Mouse (Mus musculus): ENCODE results near the gene Tcf3. TPM values are rescaled to one million over a fixed set of nuclear protein-coding genes. Genes with fewer than 3 reads are reported as not detected.

Gene Tcf3
- polyA plus RNA-seq, 1 experiment: 78.2 TPM

DNA sequence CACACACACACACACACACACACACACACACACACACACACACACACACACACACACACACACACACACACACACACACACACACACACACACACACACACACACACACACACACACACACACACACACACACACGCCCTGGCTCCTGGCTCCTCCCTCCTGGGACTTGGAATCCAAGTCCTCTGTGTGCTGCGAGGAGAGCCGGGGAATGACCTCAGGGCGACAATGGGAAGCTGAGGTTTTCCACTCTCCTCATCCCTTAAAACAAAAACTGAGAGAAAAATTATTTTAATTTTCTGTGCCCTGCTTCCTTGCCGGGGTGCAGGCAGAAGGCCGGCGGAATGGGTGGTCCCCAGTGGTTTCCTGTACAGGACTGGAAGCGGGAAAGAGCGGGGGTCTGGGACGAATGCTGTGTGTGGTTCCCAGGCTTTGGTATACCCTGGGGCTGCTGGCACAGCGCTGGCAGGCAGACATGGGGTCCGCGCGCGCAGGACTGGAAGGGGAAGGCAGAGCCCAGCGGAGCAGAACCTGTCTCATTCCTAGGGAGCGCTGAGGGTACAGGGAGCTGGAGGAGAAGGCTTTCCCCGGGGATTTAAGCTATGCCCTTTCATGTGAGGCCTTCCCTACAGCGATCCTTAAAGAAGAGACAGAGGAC, 31.1 kb upstream of the Tcf3 start:
- H3K27me3 ChIP-seq (ENCODE audit: control insufficient read depth, insufficient read depth, low read length, poor library complexity, severe bottlenecking): no peaks in the 10 kb centered on the region
- no peak for TF ChIP-seq POLR2A (IDR thresholded peaks at IDR 0.05; ENCODE audit: insufficient read depth, low read length)
- no peak for TF ChIP-seq CTCF (IDR thresholded peaks at IDR 0.05; ENCODE audit: low read depth, low read length)
- TF ChIP-seq EP300 (IDR thresholded peaks at IDR 0.05; ENCODE audit: insufficient read depth, low read depth, low read length): no peak
- H3K27ac ChIP-seq (ENCODE audit: insufficient read depth, low read length): no peak overlapping the region
- H3K4me1 ChIP-seq (ENCODE audit: control insufficient read depth, insufficient read depth, low read length): peaks cover 2% of the 10 kb centered on the region
- H3K4me3 ChIP-seq (ENCODE audit: low read depth, low read length): peak overlapping the region; percentile 12
- H3K36me3 ChIP-seq (ENCODE audit: control insufficient read depth, insufficient read depth, low read length, poor library complexity, severe bottlenecking): no peaks in the 10 kb centered on the region
- 0 out of 2 replicates have a peak overlapping the region, but pooled peaks have one; percentile 30 for H3K9ac ChIP-seq (ENCODE audit: low read depth, poor library complexity, severe bottlenecking)
- H3K9me3 ChIP-seq (replicated peaks; ENCODE audit: control insufficient read depth, insufficient read depth, low read length, poor library complexity, severe bottlenecking): no peaks in the 10 kb centered on the region

DNA sequence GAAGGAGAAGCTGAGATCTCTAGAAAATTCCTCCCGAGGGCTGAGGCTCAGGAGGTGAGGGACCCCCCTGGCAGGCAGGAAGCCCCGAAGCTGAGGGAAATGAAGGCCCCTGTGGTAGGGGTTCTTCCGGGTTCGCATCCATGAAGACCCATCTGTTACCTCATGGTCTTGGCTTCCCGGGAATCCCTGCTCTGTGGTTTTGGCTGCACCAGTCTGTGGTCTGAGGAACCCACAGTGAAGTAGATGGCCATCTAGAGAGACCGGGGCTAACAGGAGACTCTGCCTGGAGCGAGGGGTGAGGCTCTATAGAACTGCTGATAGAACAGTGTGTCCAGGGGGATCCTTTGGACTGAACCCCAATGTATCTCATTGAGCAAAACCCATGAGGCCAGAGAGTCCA, 27.9 kb upstream of the Tcf3 start:
- H3K4me1 ChIP-seq (ENCODE audit: control insufficient read depth, insufficient read depth, low read length): peaks cover 2% of the 10 kb centered on the region
- H3K27ac ChIP-seq (ENCODE audit: insufficient read depth, low read length): no peak overlapping the region
- TF ChIP-seq EP300 (IDR thresholded peaks at IDR 0.05; ENCODE audit: insufficient read depth, low read depth, low read length) (no peak), POLR2A (IDR thresholded peaks at IDR 0.05; ENCODE audit: insufficient read depth, low read length) (no peak), CTCF (IDR thresholded peaks at IDR 0.05; ENCODE audit: low read depth, low read length) (no peak)
- no peaks in the 10 kb centered on the region for H3K9me3 ChIP-seq (replicated peaks; ENCODE audit: control insufficient read depth, insufficient read depth, low read length, poor library complexity, severe bottlenecking)
- H3K9ac ChIP-seq (ENCODE audit: low read depth, poor library complexity, severe bottlenecking): no peak overlapping the region
- H3K27me3 ChIP-seq (ENCODE audit: control insufficient read depth, insufficient read depth, low read length, poor library complexity, severe bottlenecking): no peaks in the 10 kb centered on the region
- no peaks in the 10 kb centered on the region for H3K36me3 ChIP-seq (ENCODE audit: control insufficient read depth, insufficient read depth, low read length, poor library complexity, severe bottlenecking)
- no peak overlapping the region for H3K4me3 ChIP-seq (ENCODE audit: low read depth, low read length)

DNA sequence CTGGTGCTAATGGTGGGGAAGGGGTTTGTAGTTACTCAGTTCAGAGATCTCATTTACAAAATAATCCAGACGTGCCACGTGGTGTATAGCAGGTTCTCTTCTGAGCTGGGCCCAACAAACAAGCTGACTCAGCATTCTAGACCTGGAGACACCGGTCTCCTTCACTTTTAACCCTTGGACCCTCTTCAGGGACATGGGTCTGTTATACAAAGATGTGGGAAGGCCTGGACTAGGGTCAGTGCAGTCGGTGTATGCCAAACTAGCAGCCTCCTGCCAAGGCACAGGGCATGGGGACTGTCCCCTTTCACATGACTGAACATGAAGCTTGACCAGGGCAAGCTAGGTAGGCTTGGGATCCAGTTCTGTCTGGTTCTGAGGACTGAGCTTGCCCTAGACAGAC, 26.9 kb upstream of the Tcf3 start:
- TF ChIP-seq EP300 (IDR thresholded peaks at IDR 0.05; ENCODE audit: insufficient read depth, low read depth, low read length) (no peak), CTCF (IDR thresholded peaks at IDR 0.05; ENCODE audit: low read depth, low read length) (no peak), POLR2A (IDR thresholded peaks at IDR 0.05; ENCODE audit: insufficient read depth, low read length) (no peak)
- no peak overlapping the region for H3K9ac ChIP-seq (ENCODE audit: low read depth, poor library complexity, severe bottlenecking)

DNA sequence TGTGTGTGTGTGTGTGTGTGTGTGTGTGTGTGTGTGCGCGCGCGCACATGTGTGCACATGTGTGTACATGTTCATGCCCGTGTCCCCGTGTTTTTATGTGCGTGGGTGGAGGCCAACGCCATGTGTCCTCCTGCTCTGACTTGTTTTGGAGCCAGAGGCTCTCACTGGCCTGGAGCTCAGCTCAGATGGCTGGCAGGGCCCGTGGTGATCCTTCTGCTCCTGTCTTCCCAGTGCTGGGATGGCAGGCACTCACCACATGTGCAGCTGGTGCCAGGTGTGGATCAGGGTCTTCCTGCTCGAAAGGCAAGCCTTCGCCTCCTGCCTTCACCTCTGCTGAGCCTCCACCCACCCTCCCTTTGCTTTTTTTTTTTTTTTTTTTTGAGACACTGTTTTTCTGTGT, 26.2 kb upstream of the Tcf3 start:
- no peaks in the 10 kb centered on the region for H3K36me3 ChIP-seq (ENCODE audit: control insufficient read depth, insufficient read depth, low read length, poor library complexity, severe bottlenecking)
- H3K27ac ChIP-seq (ENCODE audit: insufficient read depth, low read length): no peak overlapping the region
- no peaks in the 10 kb centered on the region for H3K27me3 ChIP-seq (ENCODE audit: control insufficient read depth, insufficient read depth, low read length, poor library complexity, severe bottlenecking)
- no peak overlapping the region for H3K4me3 ChIP-seq (ENCODE audit: low read depth, low read length)
- no peaks in the 10 kb centered on the region for H3K9me3 ChIP-seq (replicated peaks; ENCODE audit: control insufficient read depth, insufficient read depth, low read length, poor library complexity, severe bottlenecking)
- H3K9ac ChIP-seq (ENCODE audit: low read depth, poor library complexity, severe bottlenecking): no peak overlapping the region
- no peak for TF ChIP-seq POLR2A (IDR thresholded peaks at IDR 0.05; ENCODE audit: insufficient read depth, low read length)
- no peak for TF ChIP-seq CTCF (IDR thresholded peaks at IDR 0.05; ENCODE audit: low read depth, low read length)
- no peak for TF ChIP-seq EP300 (IDR thresholded peaks at IDR 0.05; ENCODE audit: insufficient read depth, low read depth, low read length)
- H3K4me1 ChIP-seq (ENCODE audit: control insufficient read depth, insufficient read depth, low read length): peaks cover 2% of the 10 kb centered on the region

More for the DNA sequence above, 26.9 kb upstream of the Tcf3 start:
- Histone ChIP-seq H3K4me3 (ENCODE audit: low read depth, low read length) (no peak overlapping the region), H3K9me3 (replicated peaks; ENCODE audit: control insufficient read depth, insufficient read depth, low read length, poor library complexity, severe bottlenecking) (no peaks in the 10 kb centered on the region), H3K27me3 (ENCODE audit: control insufficient read depth, insufficient read depth, low read length, poor library complexity, severe bottlenecking) (no peaks in the 10 kb centered on the region), H3K27ac (ENCODE audit: insufficient read depth, low read length) (no peak overlapping the region), H3K36me3 (ENCODE audit: control insufficient read depth, insufficient read depth, low read length, poor library complexity, severe bottlenecking) (no peaks in the 10 kb centered on the region), H3K4me1 (ENCODE audit: control insufficient read depth, insufficient read depth, low read length) (peaks cover 2% of the 10 kb centered on the region)

DNA sequence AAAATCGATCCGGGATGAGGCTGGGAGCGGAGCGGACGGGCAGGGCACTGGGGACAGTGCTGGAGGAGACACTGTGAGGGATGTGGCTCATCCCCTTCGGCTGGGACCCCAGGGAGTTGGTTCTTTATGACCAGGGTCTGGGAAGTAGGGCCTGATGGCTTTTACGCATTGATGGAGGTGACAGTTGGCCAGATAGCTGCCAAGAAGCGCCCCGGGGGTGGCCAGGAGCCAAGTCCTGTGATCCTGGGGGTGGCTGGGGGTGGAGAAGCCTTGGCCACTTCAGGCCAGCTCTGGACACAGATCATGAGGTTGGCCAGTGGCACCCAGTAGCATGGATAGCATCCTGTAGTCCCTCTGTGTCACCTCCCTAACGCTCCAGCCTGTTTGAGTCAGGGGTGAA, 25.8 kb upstream of the Tcf3 start:
- Histone ChIP-seq H3K27ac (ENCODE audit: insufficient read depth, low read length) (no peak overlapping the region), H3K36me3 (ENCODE audit: control insufficient read depth, insufficient read depth, low read length, poor library complexity, severe bottlenecking) (no peaks in the 10 kb centered on the region), H3K4me1 (ENCODE audit: control insufficient read depth, insufficient read depth, low read length) (peaks cover 2% of the 10 kb centered on the region), H3K9ac (ENCODE audit: low read depth, poor library complexity, severe bottlenecking) (no peak overlapping the region), H3K27me3 (ENCODE audit: control insufficient read depth, insufficient read depth, low read length, poor library complexity, severe bottlenecking) (no peaks in the 10 kb centered on the region), H3K4me3 (ENCODE audit: low read depth, low read length) (no peak overlapping the region), H3K9me3 (replicated peaks; ENCODE audit: control insufficient read depth, insufficient read depth, low read length, poor library complexity, severe bottlenecking) (no peaks in the 10 kb centered on the region)
- TF ChIP-seq CTCF (IDR thresholded peaks at IDR 0.05; ENCODE audit: low read depth, low read length) (no peak), EP300 (IDR thresholded peaks at IDR 0.05; ENCODE audit: insufficient read depth, low read depth, low read length) (no peak), POLR2A (IDR thresholded peaks at IDR 0.05; ENCODE audit: insufficient read depth, low read length) (no peak)

DNA sequence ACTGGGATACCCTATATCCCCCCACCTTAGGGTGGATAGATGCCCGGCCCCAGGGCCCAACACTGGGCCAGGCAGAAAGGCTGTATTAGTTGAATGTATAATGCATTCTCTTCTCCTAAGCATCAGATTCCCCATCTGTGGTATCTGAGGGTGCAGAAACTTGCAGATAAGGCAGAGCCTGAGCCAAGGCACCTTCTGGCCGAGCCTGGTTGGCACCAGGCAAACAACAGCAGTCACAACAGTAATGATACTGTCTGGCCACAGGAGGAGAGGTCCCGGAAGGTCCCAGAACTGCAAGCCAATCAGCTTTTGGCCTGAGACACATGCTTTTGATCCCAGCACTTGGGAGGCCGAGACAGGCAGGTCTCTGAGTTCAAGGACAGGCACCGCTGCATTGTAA, 22.2 kb upstream of the Tcf3 start:
- no peaks in the 10 kb centered on the region for H3K36me3 ChIP-seq (ENCODE audit: control insufficient read depth, insufficient read depth, low read length, poor library complexity, severe bottlenecking)
- no peak overlapping the region for H3K4me3 ChIP-seq (ENCODE audit: low read depth, low read length)
- H3K4me1 ChIP-seq (ENCODE audit: control insufficient read depth, insufficient read depth, low read length): peaks cover 2% of the 10 kb centered on the region
- no peak overlapping the region for H3K27ac ChIP-seq (ENCODE audit: insufficient read depth, low read length)
- no peak for TF ChIP-seq POLR2A (IDR thresholded peaks at IDR 0.05; ENCODE audit: insufficient read depth, low read length)
- TF ChIP-seq CTCF (IDR thresholded peaks at IDR 0.05; ENCODE audit: low read depth, low read length): no peak
- no peak for TF ChIP-seq EP300 (IDR thresholded peaks at IDR 0.05; ENCODE audit: insufficient read depth, low read depth, low read length)
- H3K9ac ChIP-seq (ENCODE audit: low read depth, poor library complexity, severe bottlenecking): no peak overlapping the region
- H3K27me3 ChIP-seq (ENCODE audit: control insufficient read depth, insufficient read depth, low read length, poor library complexity, severe bottlenecking): no peaks in the 10 kb centered on the region
- H3K9me3 ChIP-seq (replicated peaks; ENCODE audit: control insufficient read depth, insufficient read depth, low read length, poor library complexity, severe bottlenecking): no peaks in the 10 kb centered on the region

Data from ES-Bruce4 (cell line).